Mouse (Mus musculus) Muller cell, postnatal 12 days (primary cell): Measurements from ENCODE around the gene Tcf21.

Experiments
- DNase-seq: peaks from one replicate; pipeline ENCODE4 v3.0.0-alpha.2; 2015; ENCODE audit errors: inconsistent ontology term

The Tcf21 gene

GRCm38 (mm10) chr10:22815461-22816236 is 4.3 kb downstream of the Tcf21 start:
- no peak for DNase-seq

DNA sequence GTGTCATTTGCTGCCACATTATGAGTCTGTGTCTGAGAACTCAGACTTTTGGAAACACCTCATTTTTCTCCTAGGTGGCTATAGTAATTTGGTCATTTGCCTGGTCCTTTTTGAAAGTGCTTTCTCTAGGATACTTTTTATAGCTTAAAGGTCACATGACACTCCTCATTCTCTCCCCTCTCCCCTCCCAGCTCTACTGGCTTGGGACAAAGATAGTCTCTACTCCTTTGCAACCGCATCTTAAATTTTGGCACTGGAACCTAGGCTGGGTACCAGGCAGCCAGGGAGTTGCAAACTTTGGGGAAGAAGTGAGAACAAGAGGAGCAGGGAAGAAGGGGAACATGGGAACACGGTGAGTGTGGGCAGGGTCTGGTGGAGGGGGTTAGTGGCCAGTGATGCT is 5.2 kb downstream of the Tcf21 start:
- no peak for DNase-seq

- DNase-seq: no peak
These were observed 5.7 kb downstream of the Tcf21 start for GRCm38 (mm10) chr10:22814294-22814693.

GRCm38 (mm10) chr10:22813317-22813960 is 6.5 kb downstream of the Tcf21 start:
- DNase-seq: no peak

DNA sequence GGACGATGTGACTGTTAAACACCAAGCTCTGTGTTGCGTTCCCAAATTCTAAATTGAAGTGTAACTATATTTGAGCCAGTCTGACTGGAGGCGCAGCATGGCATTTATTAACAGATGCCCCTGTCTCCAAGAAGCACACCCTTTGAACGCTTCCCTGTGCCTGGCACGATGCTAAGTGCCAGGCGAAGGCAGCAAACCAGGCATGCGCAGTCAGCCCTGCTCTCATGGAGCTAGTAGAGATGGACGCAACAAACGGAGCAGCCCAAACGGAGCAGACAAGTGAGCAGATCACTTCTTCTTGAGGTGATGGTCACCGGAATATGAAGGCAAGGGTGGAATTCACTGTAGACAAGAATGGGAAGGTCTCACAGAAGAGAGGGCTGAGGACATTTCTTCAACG is 8.1 kb downstream of the Tcf21 start:
- no peak for DNase-seq

GRCm38 (mm10) chr10:22782684-22783083 is 37.3 kb downstream of the Tcf21 start:
- DNase-seq: no peak

- no peak for DNase-seq
These were observed 38.5 kb downstream of the Tcf21 start for GRCm38 (mm10) chr10:22781466-22781865.

- DNase-seq: peak; percentile 21
These were observed 42.0 kb downstream of the Tcf21 start for GRCm38 (mm10) chr10:22777939-22778338.

DNA sequence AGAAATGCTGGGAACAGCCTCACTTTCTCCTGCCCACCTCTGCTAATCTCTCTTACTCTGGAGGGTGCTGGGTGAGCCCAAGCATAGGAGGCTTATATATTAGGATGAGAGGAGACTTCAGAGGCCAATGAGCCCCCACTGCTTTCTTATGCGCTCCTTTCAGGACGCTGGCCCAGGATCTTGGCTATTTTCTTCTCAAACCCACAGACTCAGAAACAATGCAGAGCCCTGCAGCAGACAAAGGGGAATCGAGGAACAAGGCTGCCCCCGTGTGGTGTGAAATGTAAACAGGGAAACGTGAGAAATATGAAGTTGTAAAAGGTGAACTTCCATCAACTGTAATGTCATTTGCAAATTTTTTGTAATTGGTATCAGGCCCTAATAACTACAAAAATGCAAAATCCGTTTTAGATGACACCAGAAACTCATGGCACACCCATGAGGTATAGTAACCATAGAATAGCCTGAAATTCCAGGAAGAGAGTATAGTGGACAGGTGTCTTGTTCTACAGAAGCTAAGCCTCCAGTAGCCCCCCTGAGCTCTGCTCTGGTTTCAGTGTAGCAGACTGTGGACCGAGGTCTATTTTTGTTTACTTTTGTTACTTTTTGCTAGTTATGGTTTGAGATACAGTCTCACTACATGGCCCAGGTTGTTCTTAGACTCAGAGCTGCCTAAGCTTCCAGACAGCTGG is 43.8 kb downstream of the Tcf21 start:
- DNase-seq: peak; percentile 8

- DNase-seq: no peak
These were observed 44.5 kb downstream of the Tcf21 start for GRCm38 (mm10) chr10:22775456-22775855.

DNA sequence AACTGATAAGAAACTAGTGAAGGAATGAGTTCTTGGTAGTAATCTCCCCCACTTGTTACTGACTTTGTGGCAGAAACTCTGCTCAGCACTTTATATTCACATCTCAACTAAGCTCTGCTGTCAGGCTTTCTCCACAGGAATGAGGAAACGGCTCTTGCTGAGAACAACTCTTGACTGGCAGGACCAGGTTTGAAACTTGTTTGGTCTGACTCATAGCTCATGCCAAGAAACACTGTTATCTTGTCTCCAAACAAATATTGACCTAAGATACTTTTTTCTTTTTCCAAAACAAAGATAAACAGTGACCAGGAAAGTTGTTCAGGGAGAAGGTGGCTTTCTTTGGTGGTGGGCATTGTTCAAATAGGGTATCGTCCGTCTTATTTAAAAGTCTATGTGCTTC is 45.3 kb downstream of the Tcf21 start:
- DNase-seq: no peak
